8 mouse cellular contexts compared by ENCODE assay signal in the genomic region with DNA sequence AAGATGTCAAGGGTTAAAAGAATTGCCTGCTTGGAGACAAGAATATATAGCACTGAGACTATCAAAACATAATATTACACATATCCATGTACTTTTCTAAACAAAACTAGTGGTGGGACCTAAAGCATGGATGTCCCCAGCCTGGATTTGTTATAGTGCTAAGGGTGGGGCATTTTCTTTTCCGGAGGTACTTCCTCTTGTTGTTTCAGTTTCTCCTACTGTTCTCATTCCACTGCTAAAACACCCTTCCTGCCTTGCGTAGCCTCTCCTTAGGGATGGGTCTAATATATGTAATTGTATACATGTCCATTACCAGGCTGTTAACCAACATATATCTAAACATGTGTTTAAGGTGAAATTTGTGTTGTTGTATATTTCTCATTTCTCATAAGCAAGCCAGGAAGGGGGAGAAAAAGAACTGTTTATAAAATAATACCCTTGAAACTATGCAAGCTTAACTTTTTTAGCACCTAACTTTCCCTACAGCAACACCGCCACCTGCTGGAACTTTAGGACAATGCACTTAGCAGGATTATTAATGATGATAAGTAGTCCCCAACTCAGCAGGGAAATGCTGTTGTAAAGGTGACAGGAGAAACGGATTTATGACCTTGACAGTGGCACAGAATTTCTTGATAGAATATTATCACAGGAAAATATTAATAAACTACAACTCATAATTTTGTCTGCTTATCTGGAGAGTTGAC. TPM values are rescaled to one million over a fixed set of nuclear protein-coding genes. Genes with fewer than 3 reads are reported as not detected.
DNase-seq lines count a peak whose midpoint lies in the region; ATAC-seq lines count a peak whose summit lies in the region.

No protein-coding gene starts in this region.

- ATAC-seq in megakaryocyte-erythroid progenitor cell, adult 5-6 weeks (replicated peaks; ENCODE audit: low FRiP score, low TSS enrichment, poor library complexity, severe bottlenecking) = peak; percentile 73

- intact Hi-C loops in heart, postnatal 25 days (cut with DNase I) = loop anchor here (2.0 kb wide), 2 partner anchors 46 to 360 kb away; no protein-coding TSS in a partner anchor
- intact Hi-C loops in heart, postnatal 10 days (cut with DNase I) = loop anchor here (2.0 kb wide), 1 partner anchor 46 kb away; no protein-coding TSS in a partner anchor

- DNase-seq in heart, adult 11 months = peak; percentile 53
- DNase-seq in heart, postnatal 25 days (ENCODE audit: low spot score) = no peak
- DNase-seq in MEL-GATA-1-ER (ENCODE audit: extremely low read depth, low read depth) = peak; percentile 37
- peak; percentile 83 to 88 for DNase-seq in cerebellum, postnatal 10 days
- peak; percentile 67 to 83 for DNase-seq in heart, postnatal 10 days
- DNase-seq in layer of hippocampus, adult 9-11 months = peak; percentile 23
- DNase-seq in spleen, postnatal 10 days (ENCODE audit: low spot score in 2 of 2) = peak; percentile 32 to 74

RNA-seq across cellular contexts. Expression of a gene that starts 41.9 kb away (rescaled TPM):
- under 1 TPM; 0.08 to 0.14 TPM for total RNA-seq in heart, postnatal 25 days (2021)
- under 1 TPM; 0.22 to 0.34 TPM for total RNA-seq in heart, postnatal 10 days (2021)
- total RNA-seq in megakaryocyte-erythroid progenitor cell, adult 5-6 weeks (2014; fragmentation: Nextera tagmentation) = 0.96 and 7.8 TPM in 2 replicates
- total RNA-seq in megakaryocyte-erythroid progenitor cell, adult 5-6 weeks (2017) = 0.15 and 1.2 TPM in 2 replicates
